Mouse (Mus musculus) kidney, adult 11 months (tissue): ENCODE results near the gene Atf5.

ENCODE experiments used
- DNase-seq: peaks from one replicate; pipeline ENCODE4 v3.0.0; 2022

Atf5 gene

GRCm38 (mm10) chr7:44819391-44819790 lies 2.9 kb upstream of the Atf5 start:
- DNase-seq: no peak

GRCm38 (mm10) chr7:44818751-44819235 lies 2.3 kb upstream of the Atf5 start:
- DNase-seq: no peak

GRCm38 (mm10) chr7:44818164-44818563 lies 1.7 kb upstream of the Atf5 start:
- DNase-seq: no peak

DNA sequence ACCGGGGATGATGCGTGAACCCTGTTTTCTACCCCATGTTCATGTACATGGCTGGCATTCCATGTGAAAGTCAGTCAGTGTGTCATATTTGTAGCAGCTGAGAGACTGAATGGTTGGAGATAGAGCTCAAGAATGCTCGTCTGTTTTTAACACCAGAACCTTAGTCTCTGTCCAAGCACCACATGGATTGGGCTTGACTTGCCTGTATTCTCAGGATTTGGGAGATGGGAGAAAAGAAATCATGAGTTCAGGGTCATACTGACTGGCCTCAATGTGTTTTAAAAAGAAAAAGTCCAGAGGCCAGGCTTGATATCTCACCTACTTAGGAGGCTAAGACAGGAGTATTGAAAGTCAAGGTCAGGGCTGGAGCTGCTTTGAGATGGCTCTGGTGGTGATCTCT lies 983 bp upstream of the Atf5 start:
- DNase-seq: no peak

- peak; percentile 99 for DNase-seq
Measured at GRCm38 (mm10) chr7:44815721-44816469, 563 bp downstream of the Atf5 start, which contains the start of the genes Nup62 and Il4i1. TSS of gene Nup62 (plus strand) at chr7:44816088. TSS of gene Il4i1 (plus strand) at chr7:44816387.

- peak; percentile 32 for DNase-seq
Measured at GRCm38 (mm10) chr7:44814952-44815553, 1.4 kb downstream of the Atf5 start.

DNA sequence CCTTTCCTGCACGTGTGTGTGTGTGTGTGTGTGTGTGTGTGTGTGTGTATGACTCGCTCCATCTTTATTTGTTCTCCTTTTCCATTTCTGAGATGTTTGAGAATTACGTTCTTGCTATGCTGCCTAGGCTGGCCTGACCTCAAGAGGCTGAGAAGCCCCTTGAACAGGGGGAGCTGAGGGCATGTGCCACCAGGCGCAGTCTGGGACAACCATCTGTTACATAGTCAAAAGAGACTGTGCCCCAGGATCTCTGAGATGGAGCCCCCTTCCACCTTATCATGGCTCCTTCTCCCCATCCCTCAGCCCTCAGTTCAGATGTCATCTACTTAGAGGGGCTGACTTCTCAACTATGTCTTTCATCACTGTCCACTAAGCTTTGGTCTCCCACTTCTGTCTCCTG lies 2.0 kb downstream of the Atf5 start:
- no peak for DNase-seq

- DNase-seq: no peak
Measured at GRCm38 (mm10) chr7:44813985-44814384, 2.5 kb downstream of the Atf5 start.

DNA sequence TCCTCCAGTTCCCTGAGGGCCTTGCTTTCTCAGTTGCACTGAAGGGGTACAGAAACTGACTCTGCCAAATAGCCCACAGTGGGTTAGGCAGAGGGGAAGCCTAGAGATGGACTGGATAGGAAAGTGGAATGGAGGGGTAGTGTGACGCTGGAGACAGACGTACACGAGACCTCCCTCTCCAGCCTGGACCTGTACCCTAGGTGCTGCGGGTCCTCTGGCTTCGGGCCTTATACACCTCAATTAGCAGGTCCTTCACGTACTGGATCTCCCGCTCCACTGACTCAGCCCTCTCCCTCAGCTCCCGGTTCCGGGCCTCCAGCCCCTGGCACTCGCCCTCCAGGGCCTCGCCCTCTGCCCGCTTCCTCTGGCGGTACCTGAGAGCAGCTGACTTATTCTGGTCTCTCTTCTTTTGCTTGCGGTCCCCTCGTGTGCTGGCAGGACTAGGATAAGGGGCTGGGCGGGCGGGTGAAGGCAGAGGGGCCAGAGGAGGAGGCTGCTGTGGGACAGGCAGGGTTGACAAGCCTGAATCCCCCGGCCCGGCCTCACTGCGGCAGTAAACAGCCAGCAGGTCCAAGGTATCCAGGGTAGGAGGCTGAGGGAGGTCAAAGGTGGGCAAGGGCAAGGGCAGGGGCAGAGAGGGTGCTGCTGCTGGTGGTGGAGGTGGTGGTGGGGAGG lies 3.7 kb downstream of the Atf5 start:
- no peak for DNase-seq

- DNase-seq: no peak
Measured at GRCm38 (mm10) chr7:44810819-44811557, 5.5 kb downstream of the Atf5 start.

GRCm38 (mm10) chr7:44810365-44810764 lies 6.1 kb downstream of the Atf5 start:
- DNase-seq: no peak

- no peak for DNase-seq
Measured at GRCm38 (mm10) chr7:44809466-44809865, 7.0 kb downstream of the Atf5 start.

- no peak for DNase-seq
Measured at GRCm38 (mm10) chr7:44808927-44809326, 7.5 kb downstream of the Atf5 start.

GRCm38 (mm10) chr7:44792781-44793180 lies 23.7 kb downstream of the Atf5 start:
- DNase-seq: no peak

DNA sequence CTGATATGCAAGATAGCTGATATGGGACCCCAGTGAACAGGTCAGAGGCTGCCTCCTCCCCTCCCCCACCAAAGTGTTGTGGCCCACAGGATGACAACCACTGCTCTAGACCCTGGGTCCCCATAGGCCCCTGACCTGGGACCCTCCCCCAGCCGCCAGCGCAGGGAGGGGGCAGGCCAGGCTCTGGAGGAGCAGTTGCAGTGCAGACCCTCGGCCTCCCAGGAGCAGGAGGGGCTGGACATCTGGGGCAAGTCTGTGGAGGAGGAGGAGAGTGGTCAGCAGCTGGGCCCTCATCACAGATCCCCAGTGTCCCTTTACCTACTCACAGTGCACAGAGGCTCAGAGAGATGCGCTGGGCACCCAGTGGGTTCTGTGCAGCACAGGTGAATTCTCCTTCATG lies 26.4 kb downstream of the Atf5 start:
- no peak for DNase-seq

DNA sequence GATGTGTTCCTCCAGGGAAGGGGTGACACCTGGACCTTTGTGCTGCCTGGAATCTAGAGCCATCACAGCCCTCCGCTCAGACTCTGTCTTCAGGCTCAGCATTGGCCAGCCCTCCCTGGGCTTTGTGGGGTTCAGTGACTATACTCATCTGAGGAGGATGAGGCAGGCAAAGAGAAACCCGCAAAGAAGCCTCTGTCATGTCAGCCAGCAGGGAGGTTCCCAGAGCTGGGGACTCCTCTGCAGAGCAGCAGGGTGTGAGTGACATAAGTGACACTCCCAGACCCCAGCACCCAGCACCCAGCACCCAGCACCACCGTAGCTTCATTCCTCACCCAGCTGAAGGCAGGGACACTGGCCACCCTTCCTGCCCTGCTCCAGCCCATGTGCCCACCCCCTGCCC lies 26.9 kb downstream of the Atf5 start:
- DNase-seq: no peak

- no peak for DNase-seq
Measured at GRCm38 (mm10) chr7:44780101-44780500, 36.4 kb downstream of the Atf5 start.

DNA sequence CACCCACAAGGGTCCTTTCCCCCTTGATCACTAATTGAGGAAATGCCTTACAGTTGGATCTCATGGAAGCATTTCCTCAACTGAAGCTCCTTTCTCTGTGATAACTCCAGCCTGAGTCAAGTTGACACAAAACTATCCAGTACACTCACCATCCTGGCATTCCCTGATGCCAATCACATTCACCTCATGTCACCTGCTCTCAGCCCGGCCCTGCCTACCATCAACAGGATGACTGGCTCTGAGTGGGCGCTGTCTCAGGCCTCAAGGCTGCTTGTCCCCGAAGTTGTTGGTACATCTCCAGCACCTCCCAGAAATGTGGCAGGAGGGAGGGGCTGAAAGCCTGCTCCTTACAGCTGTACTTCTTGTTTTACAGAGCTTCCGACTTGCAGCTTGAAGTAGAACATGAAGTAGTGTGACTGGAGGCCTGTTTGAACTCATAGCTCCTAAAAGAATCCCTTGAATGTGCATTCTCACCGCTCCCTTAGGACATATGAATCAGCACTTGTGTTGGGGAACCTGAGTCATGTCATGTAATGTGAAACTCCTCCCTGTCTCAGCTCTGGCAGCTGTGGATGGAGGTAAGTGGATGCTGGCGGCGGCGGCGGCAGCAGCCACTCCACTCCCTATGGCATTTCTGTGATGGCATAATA lies 39.5 kb downstream of the Atf5 start:
- DNase-seq: no peak

DNA sequence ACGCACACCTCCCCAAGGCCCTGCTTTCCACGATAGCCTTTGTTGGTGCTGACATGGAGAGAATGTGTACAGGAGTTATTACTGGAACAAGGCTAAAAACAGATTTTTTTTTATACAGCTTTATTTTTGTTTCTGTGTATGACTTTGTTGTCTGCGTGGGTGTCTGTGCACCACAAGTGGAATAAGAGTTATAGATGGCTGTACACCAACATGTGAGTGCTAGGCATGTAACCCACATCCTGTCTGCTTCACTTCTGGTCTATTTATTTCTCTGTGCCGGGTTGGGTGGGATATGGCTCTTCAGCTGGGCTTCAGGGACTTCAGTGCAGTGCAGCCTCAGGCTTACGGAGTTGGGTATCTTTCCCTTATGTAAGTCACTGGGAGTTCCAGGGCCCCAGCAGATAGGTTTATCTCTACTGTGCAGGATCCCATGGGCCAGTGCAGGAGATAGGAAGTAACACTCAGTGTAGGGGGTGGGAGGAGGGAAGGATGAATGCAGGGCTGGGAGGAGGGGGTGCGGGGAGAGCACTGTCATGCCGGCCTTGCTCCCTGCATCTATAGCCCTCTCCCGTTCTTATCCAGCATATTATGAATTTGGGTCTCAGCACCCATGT lies 43.8 kb downstream of the Atf5 start:
- no peak for DNase-seq

GRCm38 (mm10) chr7:44770046-44770578 lies 46.3 kb downstream of the Atf5 start:
- peak; percentile 37 for DNase-seq

- no peak for DNase-seq
Measured at GRCm38 (mm10) chr7:44768129-44768528, 48.3 kb downstream of the Atf5 start.
